Mouse (Mus musculus) bone marrow, adult 2 months (tissue): ENCODE measurements at regions not wholly inside any gene's neighbourhood (a gene's known extent, or its start where the extent isn't known, plus 50 kb on each side); places are given as distances from the start of the nearest gene placed in this dataset.

Experiments
- H3K27ac ChIP-seq: fragments of 200-500 bp; 2 replicates; pipeline ENCODE4 v1.5.1; 2012; ENCODE audit warnings: low read depth, mild to moderate bottlenecking, control low read depth, inconsistent platforms, low read length; ENCODE audit not compliant: control insufficient read depth, poor library complexity, insufficient read depth
- H3K4me1 ChIP-seq: fragments of 200-500 bp; 2 replicates; pipeline ENCODE4 v1.6.1; 2011; ENCODE audit warnings: low read length; ENCODE audit not compliant: control insufficient read depth, insufficient read depth
- H3K4me3 ChIP-seq: fragments of 200-500 bp; replicated peaks from 2 replicates; pipeline ENCODE3; 2011; ENCODE audit warnings: mild to moderate bottlenecking, low read depth, low read length, control low read depth; ENCODE audit not compliant: control insufficient read depth
- CTCF ChIP-seq: fragments of 200-500 bp; IDR thresholded peaks from 2 replicates; pipeline ENCODE4 v1.5.1; 2011; ENCODE audit warnings: low read length, control low read depth; ENCODE audit not compliant: control insufficient read depth, insufficient read depth
- POLR2A ChIP-seq: fragments of 200-500 bp; IDR thresholded peaks from 2 replicates; pipeline ENCODE4 v1.6.1; 2011; ENCODE audit warnings: low read depth, mild to moderate bottlenecking, control low read depth, low read length, borderline replicate concordance; ENCODE audit not compliant: control insufficient read depth
- WGBS: fragments of 180-500 bp; shearing (Covaris S2); methylation state at CpG from one replicate; pipeline ENCODE4 v1.1.7; 2018; 5-methylcytosine and 5-hydroxymethylcytosine counted together

- WGBS, result 77% methylated on average over 7 of the region's 7 CpGs
- Histone ChIP-seq H3K4me1 (no peaks in the 10 kb centered on the region), H3K27ac (no peak overlapping the region), H3K4me3 (no peak overlapping the region)
- TF ChIP-seq CTCF, result no peak
Measured at GRCm38 (mm10) chr13:60358408-60359060, 181.4 kb upstream of the Gas1 start.

DNA sequence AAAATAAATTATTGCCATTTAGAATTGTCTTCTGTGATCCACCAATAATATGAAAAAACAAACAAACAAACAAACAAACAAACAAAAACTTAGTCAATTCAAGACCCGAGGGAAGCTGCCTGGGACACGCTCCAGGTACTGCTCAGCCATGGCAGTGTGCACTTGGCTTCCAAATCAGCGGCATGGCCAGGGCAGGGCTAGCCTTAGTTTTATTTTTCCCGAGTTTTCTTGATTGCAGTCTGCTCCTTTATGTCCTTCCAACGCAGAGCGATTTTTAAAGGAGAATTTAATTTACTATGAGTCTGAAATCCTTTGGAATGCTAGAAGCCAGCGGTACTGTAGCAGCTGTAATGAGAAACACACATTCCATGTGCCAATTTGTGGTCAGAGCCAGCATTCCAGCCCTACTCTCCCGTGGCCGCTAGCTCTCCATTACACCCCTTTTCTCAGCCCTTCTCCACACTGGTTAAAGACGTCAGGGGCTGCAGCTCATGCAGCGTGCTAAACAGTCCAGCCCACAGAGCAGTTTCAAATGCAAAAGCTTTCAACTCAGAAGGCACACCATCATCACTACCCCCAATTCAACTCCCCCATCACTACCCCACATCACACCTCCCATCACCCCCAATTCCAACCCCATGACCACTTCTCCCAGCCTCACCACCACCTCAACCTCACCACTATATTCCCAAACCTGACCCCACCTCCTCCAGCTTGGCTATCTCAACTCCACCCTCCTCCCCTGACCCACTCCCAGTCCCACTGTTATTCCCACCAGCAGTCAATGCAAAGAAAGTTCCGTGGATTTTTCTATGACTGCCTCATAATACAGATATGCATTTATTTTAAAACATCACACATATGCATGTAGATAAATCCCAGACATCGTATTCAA lies 187.9 kb upstream of the Gas1 start:
- TF ChIP-seq POLR2A (no peak), CTCF (no peak)
- 65% methylated on average over 13 of the region's 13 CpGs for WGBS
- Histone ChIP-seq H3K4me3 (no peak overlapping the region), H3K4me1 (peaks cover 2% of the 10 kb centered on the region; the same call in 1 of the 2 replicates), H3K27ac (no peak overlapping the region)

GRCm38 (mm10) chr13:60369216-60369615 lies 192.1 kb upstream of the Gas1 start:
- no peak for TF ChIP-seq CTCF
- TF ChIP-seq POLR2A, result no peak
- H3K4me3 ChIP-seq, result no peak overlapping the region
- H3K27ac ChIP-seq, result no peak overlapping the region
- H3K4me1 ChIP-seq, result peaks cover 1% of the 10 kb centered on the region; the same call in 1 of the 2 replicates
- 81% methylated on average over 4 of the region's 4 CpGs for WGBS

GRCm38 (mm10) chr13:60371656-60372055 lies 194.5 kb upstream of the Gas1 start:
- Histone ChIP-seq H3K4me3 (no peak overlapping the region), H3K27ac (no peak overlapping the region), H3K4me1 (no peaks in the 10 kb centered on the region)
- 82% methylated on average over 2 of the region's 2 CpGs for WGBS
- no peak for TF ChIP-seq POLR2A
- no peak for TF ChIP-seq CTCF

- TF ChIP-seq CTCF (no peak), POLR2A (no peak)
- WGBS, result 81% methylated on average over 2 of the region's 2 CpGs
- H3K4me1 ChIP-seq, result no peaks in the 10 kb centered on the region
- no peak overlapping the region for H3K27ac ChIP-seq
- H3K4me3 ChIP-seq, result no peak overlapping the region
Measured at GRCm38 (mm10) chr13:60376705-60377104, 199.5 kb upstream of the Gas1 start.

DNA sequence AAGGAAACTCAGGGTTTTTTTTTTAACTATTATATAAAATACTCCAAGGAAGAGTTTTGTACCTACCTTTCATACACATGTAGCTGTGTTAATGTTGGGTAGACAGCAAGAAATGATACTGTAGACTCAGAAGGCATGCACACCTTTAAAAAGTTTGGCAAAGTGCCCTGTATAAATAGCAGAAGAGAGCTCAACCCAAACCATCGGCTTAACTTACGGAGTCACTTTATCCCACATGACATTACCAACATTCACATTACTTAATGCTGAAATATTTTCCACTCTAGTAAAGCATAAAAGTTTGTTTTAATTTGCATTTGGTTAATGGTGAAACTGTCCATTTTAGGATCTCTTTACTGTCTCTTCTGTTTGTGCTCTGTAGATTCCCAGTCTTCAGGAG lies 205.7 kb upstream of the Gas1 start:
- no peak for TF ChIP-seq CTCF
- no peak for TF ChIP-seq POLR2A
- no peaks in the 10 kb centered on the region for H3K4me1 ChIP-seq
- no peak overlapping the region for H3K27ac ChIP-seq
- H3K4me3 ChIP-seq, result no peak overlapping the region
- 90% methylated on average over 2 of the region's 2 CpGs for WGBS

DNA sequence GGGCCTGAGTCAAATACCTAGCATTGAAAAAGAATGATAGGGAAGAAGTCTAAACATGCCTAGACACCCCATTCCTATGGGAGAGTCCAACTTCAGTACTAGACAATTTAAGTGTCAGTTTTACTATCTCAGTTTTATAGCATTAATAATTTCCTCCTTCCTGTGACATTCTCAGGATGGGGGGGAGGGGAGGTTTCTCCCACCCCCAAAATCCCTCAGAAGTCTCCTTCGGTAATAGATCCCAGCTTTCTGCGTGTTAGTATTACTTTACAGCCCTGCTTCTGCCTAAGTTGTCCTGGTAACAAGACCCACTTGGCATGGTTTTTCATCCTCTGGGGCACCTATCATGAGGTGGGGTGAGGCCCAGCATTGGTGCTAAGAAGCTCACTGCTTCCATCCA lies 202.9 kb upstream of the Dapk1 start:
- TF ChIP-seq CTCF (no peak), POLR2A (no peak)
- 85% methylated on average over 2 of the region's 2 CpGs for WGBS
- no peaks in the 10 kb centered on the region for H3K4me1 ChIP-seq
- H3K4me3 ChIP-seq, result no peak overlapping the region
- no peak overlapping the region for H3K27ac ChIP-seq

- H3K4me1 ChIP-seq, result no peaks in the 10 kb centered on the region
- no peak overlapping the region for H3K27ac ChIP-seq
- 79% methylated on average over 3 of the region's 3 CpGs for WGBS
- H3K4me3 ChIP-seq, result no peak overlapping the region
- TF ChIP-seq CTCF, result no peak
- no peak for TF ChIP-seq POLR2A
Measured at GRCm38 (mm10) chr13:60400764-60401487, 200.8 kb upstream of the Dapk1 start.
